In the genomic region with DNA sequence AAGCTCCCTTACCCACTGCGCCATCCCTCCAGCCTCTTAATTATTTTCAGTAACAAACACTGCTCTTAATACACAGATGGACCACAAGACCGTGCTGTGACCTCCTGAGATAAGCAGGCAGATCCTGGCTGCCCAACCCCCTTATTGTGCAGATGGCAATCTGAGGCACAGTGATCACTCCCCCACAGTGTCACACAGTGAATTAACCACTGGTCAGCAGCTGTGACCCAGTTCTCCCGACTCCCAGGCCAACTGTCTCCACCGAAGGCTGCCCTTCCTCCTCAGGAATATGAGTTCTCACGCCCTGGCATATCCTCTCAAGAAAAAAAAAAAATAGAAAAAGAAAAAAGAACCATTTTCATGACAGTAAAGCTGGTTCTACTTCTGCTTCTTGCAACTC, we compare ENCODE assay signal across 9 mouse cellular contexts. TPM values are rescaled to one million over a fixed set of nuclear protein-coding genes. Genes with fewer than 3 reads are reported as not detected.
DNase-seq lines count a peak whose midpoint lies in the region; ATAC-seq lines count a peak whose summit lies in the region.
"Had no signal": no experiment of that assay in that cellular context is flagged by ENCODE, and none has a peak within 500 bp of the region (broad histone marks: within the 10 kb centered on the region; RNA-seq: fewer than 3 reads in every experiment).

No protein-coding gene starts in this region.

- H3K27ac ChIP-seq in embryonic facial prominence, embryonic 15.5 days (replicated peaks): 0 out of 2 replicates have a peak overlapping the region, but pooled peaks have one; percentile 48
- H3K27ac ChIP-seq in kidney, embryonic 15.5 days: peak overlapping the region; percentile 81
- H3K27ac ChIP-seq in midbrain, embryonic 12.5 days (replicated peaks): peak overlapping the region; percentile 69

- peak; percentile 38 to 45 for DNase-seq in spleen, postnatal 36 days (ENCODE audit: low spot score in 2 of 2)
- no peak for DNase-seq in spleen, postnatal 14 days (ENCODE audit: low spot score in 2 of 2)
- no peak for DNase-seq in left cerebral cortex, postnatal 25 days (ENCODE audit: low spot score in 2 of 2)
- no peak for DNase-seq in frontal cortex, postnatal 10 days (ENCODE audit: low spot score in 2 of 2)
- DNase-seq in thymus, postnatal 14 days: no peak

- 57% methylated on average over 5 of the region's 5 CpGs for WGBS in embryonic facial prominence, embryonic 15.5 days
- 24% methylated on average over 5 of the region's 5 CpGs for whole genome bisulfite sequencing in kidney, embryonic 15.5 days
- 57% methylated on average over 5 of the region's 5 CpGs for WGBS in midbrain, embryonic 12.5 days

- H3K4me3 ChIP-seq in embryonic facial prominence, embryonic 15.5 days (replicated peaks): no peak overlapping the region
- H3K4me3 ChIP-seq in kidney, embryonic 15.5 days (replicated peaks): no peak overlapping the region
- no peak overlapping the region for H3K4me3 ChIP-seq in midbrain, embryonic 12.5 days

- H3K9me3 ChIP-seq in embryonic facial prominence, embryonic 15.5 days (replicated peaks): no peaks in the 10 kb centered on the region
- no peaks in the 10 kb centered on the region for H3K9me3 ChIP-seq in kidney, embryonic 15.5 days (replicated peaks)
- no peaks in the 10 kb centered on the region for H3K9me3 ChIP-seq in midbrain, embryonic 12.5 days

- ATAC-seq in embryonic facial prominence, embryonic 15.5 days (ENCODE audit: insufficient number of reproducible peaks, low FRiP score, low TSS enrichment, low read depth): no peak
- ATAC-seq in kidney, embryonic 15.5 days (replicated peaks; ENCODE audit: low FRiP score): peak; percentile 61; the same call in 1 of the 2 replicates
- ATAC-seq in midbrain, embryonic 12.5 days (ENCODE audit: low FRiP score, low read depth): peak; percentile 44; the same call in 1 of the 2 replicates

- H3K36me3 ChIP-seq in embryonic facial prominence, embryonic 15.5 days: no peaks in the 10 kb centered on the region
- no peaks in the 10 kb centered on the region for H3K36me3 ChIP-seq in kidney, embryonic 15.5 days
- H3K36me3 ChIP-seq in midbrain, embryonic 12.5 days: no peaks in the 10 kb centered on the region

- no peaks in the 10 kb centered on the region for H3K4me1 ChIP-seq in embryonic facial prominence, embryonic 15.5 days
- peaks cover 60% of the 10 kb centered on the region for H3K4me1 ChIP-seq in kidney, embryonic 15.5 days
- H3K4me1 ChIP-seq in midbrain, embryonic 12.5 days: peaks cover 7% of the 10 kb centered on the region

- H3K4me2 ChIP-seq in embryonic facial prominence, embryonic 15.5 days (replicated peaks): no peak overlapping the region
- H3K4me2 ChIP-seq in kidney, embryonic 15.5 days: peak overlapping the region; percentile 22
- H3K4me2 ChIP-seq in midbrain, embryonic 12.5 days (replicated peaks): no peak overlapping the region

- no peaks in the 10 kb centered on the region for H3K27me3 ChIP-seq in embryonic facial prominence, embryonic 15.5 days
- no peaks in the 10 kb centered on the region for H3K27me3 ChIP-seq in kidney, embryonic 15.5 days
- no peaks in the 10 kb centered on the region for H3K27me3 ChIP-seq in midbrain, embryonic 12.5 days

- H3K9ac ChIP-seq in embryonic facial prominence, embryonic 15.5 days: no peak overlapping the region
- H3K9ac ChIP-seq in kidney, embryonic 15.5 days: no peak overlapping the region
- no peak overlapping the region for H3K9ac ChIP-seq in midbrain, embryonic 12.5 days (replicated peaks)

- intact Hi-C loops in left cerebral cortex, postnatal 25 days (cut with DNase I): no loop called here

RNA-seq across cellular contexts. Expression of a gene that starts 14.5 kb away (rescaled TPM):
- 15.8 and 17.0 TPM in 2 replicates for polyA plus RNA-seq in embryonic facial prominence, embryonic 15.5 days (2015; fragmentation: Nextera tagmentation; extraction: Ambion mirVana)
- polyA plus RNA-seq in kidney, embryonic 15.5 days (2015; fragmentation: Nextera tagmentation; extraction: Ambion mirVana): 52.5 and 53.5 TPM in 2 replicates
- polyA plus RNA-seq in midbrain, embryonic 12.5 days (2016; fragmentation: Nextera tagmentation; extraction: Ambion mirVana): 11.7 and 12.5 TPM in 2 replicates
- 10 to 100 TPM; 11.1 to 13.7 TPM for total RNA-seq in left cerebral cortex, postnatal 25 days (2021)

RNA-seq across cellular contexts. Expression of a gene that starts 35.6 kb away (rescaled TPM):
- polyA plus RNA-seq in embryonic facial prominence, embryonic 15.5 days (2015; fragmentation: Nextera tagmentation; extraction: Ambion mirVana): not detected in 2 replicates
- polyA plus RNA-seq in kidney, embryonic 15.5 days (2015; fragmentation: Nextera tagmentation; extraction: Ambion mirVana): 0.06 TPM in 1 of 2 replicates, not detected in the other
- polyA plus RNA-seq in midbrain, embryonic 12.5 days (2016; fragmentation: Nextera tagmentation; extraction: Ambion mirVana): not detected in 2 replicates
- under 1 TPM; 0.16 to 0.18 TPM for total RNA-seq in left cerebral cortex, postnatal 25 days (2021)
- polyA plus RNA-seq: limb, embryonic 14.5 days had no signal

Comparison
In these comparisons a context has a peak if more than half of its experiments do, and no peak if none do; other contexts are left out.
1. DNase-seq: peak in spleen, postnatal 36 days (2 of 2); none in spleen, postnatal 14 days (0 of 2), left cerebral cortex, postnatal 25 days (0 of 2), frontal cortex, postnatal 10 days (0 of 2) and thymus, postnatal 14 days (single experiment).
2. Peak in every context shown above with its lines, with median percentiles within 50 percentile points of each other: H3K27ac ChIP-seq.